Mouse (Mus musculus): ENCODE measurements around the gene Cd81.

Cd81 gene

DNA sequence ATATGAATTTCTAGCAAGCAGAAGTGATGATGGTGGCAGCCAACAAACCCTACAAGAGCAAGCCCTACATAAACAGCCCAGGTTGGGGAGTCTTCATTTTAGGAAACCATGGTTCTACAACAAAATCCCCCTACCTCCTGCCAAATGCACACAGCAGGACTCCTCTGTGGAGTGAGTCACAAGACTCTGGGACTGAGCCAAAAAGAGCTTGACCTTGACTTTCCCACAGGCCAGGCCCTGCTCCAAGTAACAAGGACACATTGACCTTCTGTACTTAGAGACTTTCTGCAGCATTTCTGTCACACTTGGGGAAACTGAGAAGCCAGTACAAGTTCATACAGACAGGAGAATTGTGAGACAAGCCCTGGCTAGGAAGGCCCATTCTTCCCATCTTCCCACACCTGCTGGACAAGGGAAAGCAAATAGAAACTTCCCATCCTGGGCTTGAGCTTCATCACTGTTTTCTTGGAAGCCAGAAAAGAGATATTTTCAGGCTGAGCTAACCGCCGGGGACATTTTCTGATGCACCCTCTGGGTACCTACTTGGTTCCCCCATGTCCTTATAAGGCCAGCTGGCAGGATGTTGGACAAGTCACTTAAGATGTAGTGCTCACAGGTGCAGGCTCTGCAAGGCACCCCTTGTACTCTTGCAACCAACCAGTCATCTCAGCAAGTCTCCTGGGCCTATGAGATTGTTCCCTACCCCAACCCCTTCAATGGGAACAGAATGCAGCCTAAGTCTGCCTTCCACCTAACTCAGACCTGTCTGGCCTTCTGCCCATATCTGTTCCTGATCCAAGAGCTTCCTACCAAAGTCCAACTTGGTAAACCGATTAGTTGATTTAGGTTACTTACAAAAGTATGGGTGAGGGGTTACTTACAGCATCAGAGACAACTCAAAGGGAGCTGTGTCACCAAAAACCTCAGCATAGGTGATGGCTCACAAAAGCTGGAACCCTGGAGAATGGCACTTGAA, 2.4 kb upstream of the Cd81 start:
- no peak for DNase-seq (ENCODE audit: low spot score in 2 of 2)

DNA sequence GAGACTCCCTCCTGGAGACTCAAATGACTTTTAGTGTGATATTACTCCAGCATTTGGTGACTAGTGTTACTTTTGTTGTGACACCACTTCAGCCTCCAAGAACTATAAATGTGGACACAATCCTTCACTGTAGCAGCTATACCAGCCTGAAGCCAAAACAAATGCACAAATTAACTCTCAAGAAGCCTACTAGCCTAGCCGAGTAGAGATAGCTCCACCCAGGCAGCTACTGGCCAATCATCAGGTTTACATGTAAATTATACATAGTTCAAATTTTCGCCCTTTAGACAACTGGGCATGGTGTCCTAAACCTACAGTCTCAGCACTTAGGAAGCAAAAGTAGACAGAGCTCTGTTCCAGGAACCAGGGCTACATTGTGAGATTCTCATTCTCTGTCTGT, 1.2 kb upstream of the Cd81 start:
- no peak for DNase-seq (ENCODE audit: low spot score in 2 of 2)

DNA sequence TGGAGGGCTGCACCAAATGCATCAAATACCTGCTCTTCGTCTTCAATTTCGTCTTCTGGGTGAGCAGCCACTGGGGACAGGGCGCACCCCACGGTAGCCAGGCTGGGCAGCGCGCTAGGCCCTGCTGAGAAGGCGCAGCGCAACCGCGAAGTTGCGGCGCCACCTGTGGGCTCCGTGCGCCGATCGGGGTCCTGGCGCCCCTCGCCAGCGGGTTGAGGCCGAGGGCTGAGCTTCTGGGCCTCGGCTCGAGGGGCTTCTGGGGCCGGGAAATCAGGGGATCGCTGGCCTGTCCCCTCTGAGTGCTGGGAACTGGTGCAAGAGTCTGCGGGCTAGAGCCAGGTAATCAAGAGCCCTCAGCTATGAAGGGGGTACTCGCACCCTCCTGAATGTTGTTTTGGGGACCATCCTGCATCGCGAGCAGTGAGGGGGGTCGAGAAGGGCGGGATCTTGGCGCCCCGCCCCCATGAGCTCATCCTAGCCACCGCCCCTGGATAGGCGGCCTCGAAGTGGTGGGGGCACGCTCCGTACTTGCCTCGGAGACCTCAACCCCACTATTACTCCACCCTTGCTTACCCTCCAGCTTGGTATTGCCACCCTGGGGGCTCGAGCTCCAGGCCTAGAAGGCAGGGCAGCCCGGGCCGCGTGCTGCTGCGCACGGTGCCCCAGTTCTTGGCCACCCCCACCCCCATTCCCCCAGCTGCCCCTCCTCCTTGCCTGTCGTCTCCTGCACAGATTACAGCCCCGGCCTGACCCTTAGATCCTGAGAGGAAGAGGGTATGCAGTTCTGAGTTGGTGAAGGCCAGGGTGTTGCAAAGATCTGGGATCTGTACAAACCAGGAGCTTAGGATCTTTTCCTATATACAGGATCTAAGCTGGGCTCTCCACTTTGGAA, 715 bp downstream of the Cd81 start:
- peak in 1 of 2 experiments; percentile 37 for DNase-seq (ENCODE audit: low spot score in 2 of 2)

DNA sequence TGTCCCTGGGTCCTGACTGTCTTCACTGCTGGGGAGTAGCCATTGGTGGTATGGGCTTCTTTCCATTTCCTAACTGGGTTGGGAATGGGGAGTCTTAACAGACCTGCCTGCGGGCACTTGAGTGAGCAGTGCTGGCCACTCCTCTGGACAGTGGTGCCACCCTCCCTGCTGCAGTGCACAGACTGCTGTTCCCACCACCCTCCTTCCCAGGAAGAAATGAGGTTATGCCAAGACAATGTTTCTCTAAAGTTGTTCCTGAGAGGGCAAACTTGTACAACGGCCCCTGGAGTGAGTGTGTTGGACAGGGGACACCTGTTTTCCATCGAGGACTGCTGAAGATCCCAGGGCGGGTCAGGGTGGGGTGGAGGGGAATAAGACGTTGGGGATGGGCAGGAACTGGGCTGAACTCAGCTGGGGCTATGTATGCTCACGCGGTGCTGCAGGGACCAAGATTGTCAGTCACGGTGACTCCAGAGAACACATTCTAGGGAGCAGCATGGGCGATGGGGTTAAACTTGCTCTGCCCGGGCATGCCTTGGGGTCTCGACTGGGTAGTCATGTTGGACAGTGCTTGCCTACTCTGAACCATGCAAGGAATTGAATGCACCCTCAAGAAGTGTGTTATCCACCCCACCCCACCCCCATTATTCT, 1.5 kb downstream of the Cd81 start:
- DNase-seq (ENCODE audit: low spot score in 2 of 2): no peak

DNA sequence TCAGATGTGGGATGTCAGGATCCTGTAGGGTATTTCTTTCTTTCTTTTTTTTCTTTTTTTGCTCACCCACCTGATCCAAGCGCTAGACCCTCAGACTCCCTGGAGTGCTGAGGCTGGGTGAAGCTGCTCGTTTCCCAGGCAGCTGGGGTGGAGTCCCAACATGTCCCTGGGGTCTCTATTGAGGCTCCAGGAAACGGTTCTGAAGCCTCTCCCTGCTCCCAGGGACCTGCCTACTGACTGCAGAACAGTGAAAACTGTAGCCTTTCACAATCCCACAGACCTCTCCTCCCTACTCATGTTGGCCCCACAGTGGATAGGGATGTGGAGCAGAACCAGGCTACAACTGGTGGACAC, 2.0 kb downstream of the Cd81 start:
- no peak for DNase-seq (ENCODE audit: low spot score in 2 of 2)

DNA sequence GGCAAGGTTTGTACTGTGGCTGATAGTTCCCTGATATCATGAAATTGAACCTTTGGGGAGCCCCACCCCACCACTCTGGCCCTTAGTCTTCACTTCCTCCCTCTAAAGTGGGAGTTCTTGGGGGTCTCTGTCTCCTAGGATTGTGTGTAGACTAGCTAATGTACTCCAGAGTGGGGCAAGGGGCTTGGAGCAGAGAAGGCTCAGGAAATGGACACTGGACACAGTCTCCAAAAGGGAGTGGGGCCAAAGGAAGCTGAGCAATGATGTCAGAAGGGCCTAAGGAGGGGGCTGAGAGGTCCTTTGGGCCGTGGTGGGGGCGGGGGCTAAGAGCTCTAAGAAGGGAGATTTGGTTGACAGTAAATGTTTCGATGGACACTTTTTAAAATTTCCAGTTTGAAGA, 2.5 kb downstream of the Cd81 start:
- no peak for DNase-seq (ENCODE audit: low spot score in 2 of 2)

DNA sequence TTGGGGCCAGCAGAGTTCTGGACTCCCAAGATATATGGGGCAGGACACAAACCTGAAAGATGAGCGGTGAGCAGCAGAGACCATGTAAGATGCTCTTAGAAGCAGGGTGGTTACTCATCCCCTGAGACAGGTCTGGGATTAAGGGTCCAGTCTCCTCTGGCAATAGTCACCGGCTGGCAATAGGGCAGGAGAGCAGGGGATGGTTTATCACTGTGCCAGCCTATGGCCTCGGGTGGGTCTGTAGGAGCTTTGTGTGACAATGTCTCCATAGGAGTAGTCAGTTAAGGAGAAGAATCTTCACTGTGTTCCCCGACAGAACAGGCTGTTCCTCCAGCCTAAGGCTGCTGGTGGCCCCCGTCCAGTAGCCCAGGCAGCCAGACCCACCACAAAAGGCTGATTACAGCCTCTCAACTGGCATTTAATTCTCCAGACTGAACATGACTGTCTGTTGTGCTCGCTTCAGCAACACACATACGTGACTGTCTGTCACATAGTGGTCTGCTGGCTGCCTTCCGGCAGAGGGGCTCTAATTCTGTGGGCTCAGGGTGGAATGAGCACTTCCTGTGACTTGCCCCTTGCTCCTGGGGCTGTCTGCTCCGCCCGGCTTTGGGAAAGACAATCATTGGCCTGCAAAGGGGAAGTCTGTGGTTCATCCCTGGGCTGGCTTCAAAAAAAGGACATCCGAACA, 3.1 kb downstream of the Cd81 start:
- no peak for DNase-seq (ENCODE audit: low spot score in 2 of 2)

DNA sequence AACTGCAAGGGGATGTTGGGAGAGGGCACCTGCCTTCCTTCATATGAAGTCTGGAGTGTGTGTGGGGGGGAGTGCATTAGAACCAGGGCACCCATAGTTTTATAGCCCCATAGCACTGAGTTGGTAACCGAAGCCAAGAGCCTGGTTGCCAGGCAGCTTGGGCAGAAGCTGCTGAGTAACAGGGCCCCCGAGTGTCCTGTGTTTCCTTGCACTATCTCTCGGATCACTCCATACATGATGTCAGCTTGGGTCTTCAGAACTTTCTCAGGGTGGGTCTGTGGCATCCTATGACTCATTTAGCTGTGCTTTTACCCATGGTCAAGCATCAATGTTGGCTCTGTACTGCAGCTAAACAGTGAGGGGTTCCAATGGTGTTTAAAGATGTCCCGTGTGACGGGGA, 4.5 kb downstream of the Cd81 start:
- DNase-seq (ENCODE audit: low spot score in 2 of 2): no peak

DNA sequence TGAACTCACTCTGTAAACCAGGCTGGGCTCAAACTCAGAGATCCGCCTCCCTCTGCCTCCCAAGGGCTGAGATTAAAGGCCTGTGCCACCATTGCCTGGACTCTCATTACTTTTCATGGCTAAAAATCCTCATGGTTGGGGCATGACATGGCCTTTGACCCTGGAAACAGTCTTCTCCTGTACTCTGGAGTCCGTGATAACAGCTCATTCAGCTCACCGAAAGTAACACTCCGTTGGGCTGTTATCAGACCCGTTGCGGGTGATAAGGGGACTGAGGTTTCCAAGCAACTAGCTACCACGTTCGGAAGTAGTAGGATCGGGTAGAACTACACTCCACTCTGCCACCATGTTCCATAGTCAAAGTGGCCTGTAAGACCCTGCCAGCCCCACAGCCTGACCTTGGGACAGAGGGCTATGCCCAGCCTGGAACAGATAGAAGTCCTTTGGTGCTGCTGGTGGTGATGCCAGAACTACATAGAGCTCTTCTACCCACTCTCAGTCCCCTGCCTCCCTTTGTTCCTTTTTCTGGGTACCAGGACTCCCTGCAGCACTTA, 5.2 kb downstream of the Cd81 start:
- DNase-seq (ENCODE audit: low spot score in 2 of 2): no peak

DNA sequence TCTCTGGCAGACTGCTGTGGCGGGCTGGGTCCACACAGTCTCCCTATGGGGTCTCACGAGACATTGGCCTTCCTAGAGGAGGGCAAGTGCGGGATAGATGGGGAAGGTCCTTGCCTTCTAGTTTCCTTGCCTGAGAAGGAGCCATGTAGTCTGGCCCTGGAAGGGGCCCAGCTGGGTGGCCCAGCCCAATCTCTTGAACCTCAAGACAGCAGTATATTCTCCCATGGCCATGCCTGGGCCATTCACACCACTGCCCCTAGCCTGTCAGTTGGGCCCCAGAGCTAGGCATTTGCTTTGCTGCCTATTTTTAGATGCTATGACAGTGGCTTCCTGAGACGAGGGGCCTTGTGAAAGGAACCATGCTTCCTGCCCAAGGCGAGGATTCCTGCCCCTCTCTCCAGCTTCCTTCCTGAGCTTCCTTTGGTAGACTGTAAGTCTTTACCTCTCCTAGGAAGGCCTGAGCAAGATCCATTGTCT, 5.7 kb downstream of the Cd81 start:
- DNase-seq (ENCODE audit: low spot score in 2 of 2): no peak

DNA sequence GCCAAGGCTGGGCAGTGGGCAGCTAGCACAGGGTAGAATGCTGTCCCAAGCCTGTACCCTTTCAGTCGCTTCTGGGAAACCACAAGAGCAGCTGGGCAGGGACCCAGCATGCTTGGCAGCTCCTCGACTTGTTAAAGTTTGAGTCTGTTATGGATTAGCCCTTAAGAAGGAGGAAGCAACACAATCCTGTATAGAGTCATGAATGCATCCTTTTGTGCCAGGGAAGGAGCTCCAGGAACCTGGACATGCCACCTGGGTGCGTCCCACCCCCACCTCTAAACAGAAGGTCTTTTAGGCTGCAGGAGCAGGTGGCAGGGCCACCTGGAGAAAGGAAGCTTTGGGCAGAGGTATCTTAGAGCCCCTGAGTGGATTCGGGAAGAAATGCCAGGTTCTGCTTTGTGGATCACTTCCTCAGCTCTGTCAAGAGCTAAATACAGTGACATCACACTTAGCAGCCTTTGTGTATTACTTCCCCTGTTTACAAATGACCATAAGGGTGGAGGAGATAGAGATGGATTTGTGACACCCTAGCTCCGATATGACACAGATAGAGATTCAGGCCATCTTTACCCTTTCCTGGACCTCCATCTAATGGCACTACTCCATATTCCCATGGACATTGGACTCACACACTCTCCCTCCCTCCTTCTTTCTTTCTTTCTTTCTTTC, 6.8 kb downstream of the Cd81 start:
- no peak for DNase-seq (ENCODE audit: low spot score in 2 of 2)

DNA sequence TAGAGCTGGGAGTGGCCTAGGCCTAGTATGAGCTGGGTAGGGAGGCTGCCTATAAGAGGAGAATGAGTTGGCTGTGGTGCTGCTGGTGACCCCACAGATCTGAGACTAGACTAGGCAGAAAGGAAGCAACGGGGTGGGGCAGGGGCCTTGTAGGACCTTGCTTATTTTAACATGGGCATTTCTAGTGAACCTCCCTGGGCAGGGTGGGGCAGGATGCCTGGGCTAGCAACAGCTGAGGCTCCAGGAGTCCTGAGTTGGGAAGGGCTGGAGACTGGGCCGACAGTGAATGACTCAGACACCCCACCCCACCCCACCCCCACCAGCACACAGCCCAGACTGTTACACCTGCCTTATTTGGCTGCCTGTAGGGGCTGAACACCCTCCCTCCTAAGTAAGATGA, 10.2 kb downstream of the Cd81 start:
- no peak for DNase-seq (ENCODE audit: low spot score in 2 of 2)

DNA sequence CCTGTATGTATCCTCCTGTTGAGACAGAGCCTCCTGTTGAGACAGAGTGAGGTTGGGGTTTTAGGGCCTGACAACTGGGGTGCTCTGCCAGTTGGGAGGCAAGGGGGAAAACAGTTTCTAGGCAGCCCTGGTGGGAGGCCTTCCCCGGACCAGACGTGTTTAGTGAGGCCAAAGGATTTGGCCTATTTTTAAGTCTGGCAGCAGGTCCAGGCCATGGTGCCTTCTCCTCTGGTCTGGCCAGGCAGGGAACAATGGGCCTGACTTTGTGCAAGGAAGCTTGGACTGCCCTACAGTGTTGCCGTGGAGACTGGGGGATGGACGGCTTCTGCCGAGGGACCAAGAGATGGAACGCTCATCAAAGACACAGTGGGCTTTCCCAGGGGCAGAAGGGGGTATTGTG, 11.7 kb downstream of the Cd81 start:
- DNase-seq (ENCODE audit: low spot score in 2 of 2): no peak

DNA sequence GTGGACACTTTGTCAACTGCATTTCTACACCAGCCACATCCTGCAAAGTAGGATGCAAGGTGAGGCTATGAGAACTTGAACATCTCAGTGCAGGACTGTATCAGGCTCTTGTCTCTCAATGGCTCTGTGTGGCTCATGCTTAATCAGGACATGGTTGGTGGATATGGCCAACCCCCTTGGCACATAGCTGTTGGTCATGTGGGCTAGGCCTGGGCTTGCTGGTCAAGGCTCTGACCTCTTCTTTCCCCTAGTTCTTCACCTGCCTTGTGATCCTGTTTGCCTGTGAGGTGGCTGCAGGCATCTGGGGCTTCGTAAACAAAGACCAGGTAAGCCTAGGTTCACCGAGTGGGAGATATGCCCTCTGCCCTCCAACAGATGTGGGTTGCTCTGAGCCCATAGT, 13.2 kb downstream of the Cd81 start:
- no peak for DNase-seq (ENCODE audit: low spot score in 2 of 2)

DNA sequence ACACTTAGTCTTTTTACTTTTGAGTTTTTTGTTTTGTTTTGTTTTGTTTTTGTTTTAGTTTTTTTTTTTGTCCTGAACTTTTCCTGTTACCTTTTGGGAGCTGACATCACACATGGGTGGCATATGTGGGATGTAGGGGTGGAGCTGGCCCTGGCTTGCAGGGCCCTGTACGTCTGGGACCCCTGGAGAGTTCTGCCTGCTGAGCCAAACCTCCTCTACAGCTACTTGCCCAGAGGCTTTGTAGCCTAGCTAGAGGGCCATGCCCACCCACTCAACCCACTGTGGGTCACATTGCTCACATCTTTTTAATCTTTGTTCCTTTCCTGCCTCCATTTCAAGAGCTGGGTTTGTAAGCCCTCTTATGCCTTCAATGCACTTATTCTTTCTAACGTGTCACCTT, 14.9 kb downstream of the Cd81 start:
- no peak for DNase-seq (ENCODE audit: low spot score in 2 of 2)

DNA sequence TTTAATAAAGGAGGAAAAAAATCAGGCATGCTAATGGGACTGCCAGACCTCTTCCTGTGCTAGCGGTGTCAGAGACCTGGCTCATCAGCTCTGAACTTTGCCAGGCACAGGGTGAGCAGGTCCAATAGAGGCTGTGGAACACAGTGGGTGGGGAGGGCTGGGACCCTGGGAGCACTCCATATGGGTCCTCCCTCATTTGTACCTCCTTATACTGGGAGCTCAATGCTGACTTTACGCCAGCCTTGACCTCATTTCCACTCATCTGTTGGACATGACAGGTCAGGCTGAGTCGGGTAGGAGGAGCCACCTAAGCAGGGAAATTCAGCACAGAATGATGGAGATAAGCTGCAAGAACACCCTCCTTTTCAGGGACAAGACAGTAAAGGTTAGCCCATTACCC, 15.4 kb downstream of the Cd81 start:
- DNase-seq (ENCODE audit: low spot score in 2 of 2): no peak

DNA sequence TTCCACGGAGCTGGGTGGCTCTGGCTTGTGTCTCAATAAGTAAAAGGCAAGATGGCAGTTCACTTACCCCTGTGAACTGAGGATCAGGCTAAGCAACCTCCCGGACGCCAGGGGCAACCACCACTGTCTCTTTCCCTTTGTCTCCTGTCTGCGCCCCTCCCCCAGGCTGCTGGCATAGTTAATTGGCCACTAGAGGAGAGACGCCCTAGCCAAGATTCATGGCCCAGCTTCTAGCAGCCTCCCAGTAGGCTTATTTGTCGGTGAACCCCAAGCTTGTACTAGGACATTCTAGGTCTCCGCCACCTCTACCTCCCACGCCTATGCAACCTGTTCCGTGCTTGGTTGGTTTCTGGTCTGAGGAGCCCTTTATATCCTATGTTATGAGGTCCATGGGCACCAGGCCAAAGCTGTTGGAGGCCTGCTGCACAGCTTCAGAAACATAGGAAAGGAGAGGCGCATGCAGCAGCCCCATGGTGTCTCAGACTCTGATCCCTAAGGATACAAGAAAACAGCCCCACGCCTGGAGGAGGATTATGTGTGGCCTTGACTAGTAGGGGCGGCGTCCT, 15.9 kb downstream of the Cd81 start:
- no peak for DNase-seq (ENCODE audit: low spot score in 2 of 2)

DNA sequence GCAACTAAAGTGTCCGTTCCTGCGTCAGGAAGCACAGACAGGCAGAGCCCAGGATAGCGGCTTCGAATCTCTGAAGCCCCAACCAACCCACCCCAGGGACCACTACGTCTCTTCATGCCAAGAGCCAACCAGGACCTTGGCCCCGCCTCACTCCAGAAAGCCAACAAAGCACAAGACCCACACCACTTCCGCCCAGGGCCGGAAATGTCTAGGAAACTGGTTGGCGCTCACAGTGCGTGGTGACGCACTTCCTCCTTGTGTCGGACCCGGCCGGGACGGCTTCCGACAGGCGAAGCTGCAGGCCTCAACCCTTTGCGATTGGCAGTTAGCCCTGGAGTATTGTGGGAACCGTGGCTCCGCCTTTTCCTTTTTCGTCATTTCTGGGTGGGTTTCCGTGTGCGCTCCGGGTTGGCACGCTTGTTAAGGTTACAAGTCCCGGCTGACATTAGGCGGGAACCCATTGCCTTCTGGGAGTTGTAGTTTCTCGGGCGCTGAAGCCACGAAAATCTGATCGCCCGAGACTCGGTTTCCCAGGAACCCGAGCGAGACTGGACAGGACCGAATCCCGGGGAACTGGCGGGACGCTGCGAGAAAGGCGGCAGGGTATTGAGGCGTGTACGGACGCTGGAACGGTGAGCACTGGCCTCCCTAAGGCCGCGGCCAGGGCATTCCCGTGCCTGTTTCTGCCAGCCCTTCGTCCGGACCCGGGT, 16.5 kb downstream of the Cd81 start, which contains the start of gene Tssc4:
TSS of gene Tssc4 (plus strand) at position 368 of the 710 bp plus-strand sequence.
- peak; percentile 81 to 87 for DNase-seq (ENCODE audit: low spot score in 2 of 2)

DNA sequence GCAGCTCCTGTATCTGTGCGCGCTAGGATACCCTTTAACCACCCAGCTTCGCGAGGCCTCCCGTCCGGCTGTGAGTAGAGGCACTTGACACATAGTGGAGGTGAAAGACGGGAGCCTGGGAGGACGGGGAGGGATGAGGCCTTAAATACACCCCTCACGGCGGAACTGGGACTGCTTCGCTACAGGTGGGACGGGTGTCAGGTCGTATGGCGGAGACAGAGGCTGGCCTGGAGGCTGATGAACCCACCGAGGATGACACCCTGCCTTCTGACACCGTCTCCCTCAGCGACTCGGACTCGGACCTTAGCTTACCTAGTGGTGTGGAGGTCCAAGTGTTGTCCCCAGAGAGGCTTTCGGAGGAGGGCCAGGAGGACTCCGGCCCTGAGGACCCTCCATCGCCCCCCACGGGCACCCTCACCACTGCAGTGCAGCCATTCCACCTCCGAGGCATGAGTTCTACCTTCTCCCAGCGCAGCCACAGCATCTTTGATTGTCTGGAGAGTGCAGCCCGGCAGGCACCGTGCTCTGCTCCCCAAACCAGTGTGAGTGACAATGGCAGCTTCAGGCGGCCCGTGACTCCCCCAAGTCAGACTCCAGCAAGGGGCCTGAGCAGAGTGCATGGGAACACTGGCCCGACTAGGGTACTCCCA, 17.3 kb downstream of the Cd81 start:
- no peak for DNase-seq (ENCODE audit: low spot score in 2 of 2)
